Mouse (Mus musculus) adrenal gland, adult (tissue): ENCODE measurements around the gene Mpp2.

ENCODE experiments used
- DNase-seq, 2 experiments: peaks; one replicate each; pipeline ENCODE4 v3.0.0; 2022 to 2023; ENCODE audit warnings: low spot score in 1 of 2; ENCODE audit not compliant: inconsistent age in 2 of 2

Gene Mpp2

DNA sequence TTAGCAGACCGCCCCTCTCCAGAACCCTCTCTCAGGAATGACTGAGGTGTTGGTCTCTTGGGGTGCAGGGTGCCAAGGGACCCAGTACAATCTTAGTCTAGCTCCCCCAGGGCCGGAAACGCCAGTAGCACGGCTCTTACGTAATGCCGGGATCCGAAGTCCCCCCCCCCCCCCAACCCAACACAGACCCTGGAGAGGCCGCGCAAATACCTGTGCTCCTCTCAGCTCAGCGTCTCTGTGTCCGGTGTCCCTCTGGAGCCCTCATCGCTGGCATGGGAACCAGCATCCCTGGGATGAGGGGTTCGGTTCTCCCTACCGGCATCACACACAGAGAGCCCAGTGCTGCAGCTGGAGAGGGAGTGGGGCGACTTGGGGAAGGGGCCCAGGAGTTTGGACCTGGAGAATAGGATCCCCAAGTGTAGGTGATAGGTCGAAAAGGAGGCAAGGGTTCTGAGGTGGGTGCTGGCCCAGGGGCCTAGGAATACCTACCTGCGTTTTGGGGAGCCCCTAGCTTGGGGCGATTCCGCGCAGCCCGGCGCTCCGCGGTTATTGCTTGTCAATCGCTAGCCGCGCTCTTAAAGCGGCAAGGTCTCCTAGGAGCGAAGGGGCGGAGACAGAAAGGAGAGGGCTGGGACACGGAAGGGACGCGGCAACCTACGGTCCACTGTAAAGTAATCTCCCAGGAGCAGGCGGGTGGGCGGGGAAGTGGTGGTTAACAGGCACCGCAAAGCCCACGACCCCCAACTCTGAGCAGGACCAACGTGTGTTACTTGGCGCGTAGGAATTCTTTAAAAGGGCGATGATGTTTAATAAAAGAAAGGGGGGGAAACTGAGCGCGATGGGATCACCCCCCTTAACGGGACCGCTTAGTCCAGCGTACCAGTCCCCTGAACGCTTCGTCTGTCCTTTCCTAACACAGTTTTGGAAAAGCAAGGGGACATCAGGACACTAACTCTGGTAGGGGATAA is at the start of gene Mpp2:
Gene Mpp2 (minus strand): TSS at position 585 of the 968 bp plus-strand sequence.
- peak; percentile 82 to 92 for DNase-seq

DNA sequence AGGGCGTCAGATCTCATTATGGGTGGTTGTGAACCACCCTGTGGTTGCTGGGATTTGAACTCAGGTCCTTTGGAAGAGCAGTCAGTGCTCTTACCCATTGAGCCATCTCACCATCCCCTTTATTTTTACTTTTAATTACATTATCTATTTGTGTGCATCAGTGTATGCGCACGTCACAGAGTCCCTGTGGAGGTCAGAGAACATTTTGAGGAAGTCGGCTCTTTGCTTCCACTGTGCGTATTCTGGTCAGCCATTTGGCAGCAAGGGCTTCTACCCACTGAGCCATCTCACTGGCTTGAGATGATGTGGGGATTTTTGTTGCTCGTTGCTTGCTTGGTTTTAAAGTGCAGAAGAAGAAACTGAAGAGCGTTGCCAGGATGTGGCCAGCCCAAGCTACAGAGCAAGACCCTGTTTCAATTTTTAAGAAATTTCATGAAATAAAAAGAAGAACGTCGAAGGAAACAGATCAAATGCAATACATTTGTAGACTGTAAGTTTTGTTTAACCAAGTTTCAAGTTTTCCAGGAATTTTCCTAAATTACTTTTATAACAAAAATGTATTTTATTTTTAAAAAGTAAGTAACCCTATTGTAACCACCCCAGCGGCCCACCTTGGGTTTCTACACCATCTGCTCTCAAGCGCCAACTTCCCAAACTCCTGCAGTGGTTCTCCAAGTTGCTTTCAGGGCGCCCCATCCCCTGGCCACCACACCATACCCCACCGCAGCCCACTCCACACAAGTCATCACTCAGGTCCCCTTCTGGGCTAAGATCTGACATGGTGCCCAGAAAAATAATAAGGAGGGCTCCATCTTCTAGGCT is 49.5 kb upstream of the Mpp2 start:
- no peak for DNase-seq

DNA sequence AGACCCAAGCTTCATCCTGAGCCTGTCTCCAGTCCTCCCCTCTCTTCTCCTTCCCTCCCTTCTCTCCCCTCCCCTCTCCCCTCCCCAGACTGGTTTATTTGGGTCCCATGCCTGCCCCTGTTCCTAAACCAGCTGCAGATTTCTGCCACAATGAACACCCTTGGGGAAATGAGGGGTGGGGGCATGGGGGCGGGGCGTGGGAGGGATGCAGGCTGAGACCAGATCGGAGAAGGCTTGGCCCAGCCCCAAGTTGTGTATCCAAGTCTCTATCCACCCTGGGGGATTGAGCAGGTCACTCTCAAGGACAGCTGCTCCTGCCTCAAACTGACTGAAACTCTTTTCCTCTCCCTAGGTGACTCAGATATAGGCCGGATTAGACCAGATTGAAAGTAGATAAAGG is 46.2 kb upstream of the Mpp2 start:
- DNase-seq = no peak

DNA sequence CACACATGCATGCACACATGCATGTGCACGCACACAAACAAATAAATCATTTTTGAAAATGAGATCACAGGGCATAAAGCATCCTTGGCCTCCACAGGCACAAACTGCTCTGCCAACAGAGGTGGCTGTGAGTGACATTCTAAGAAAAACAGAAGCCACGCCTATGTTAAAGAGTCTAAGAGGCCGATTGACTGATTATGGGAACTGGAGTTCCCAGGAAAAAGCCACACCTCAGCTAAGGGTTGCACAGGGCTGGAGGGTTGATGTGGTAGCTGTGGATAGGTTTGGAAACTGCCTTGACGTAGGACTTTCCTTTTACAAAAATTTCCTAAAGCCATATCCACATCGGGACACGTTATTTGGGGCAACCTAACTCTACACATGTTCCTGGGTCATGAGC is 29.1 kb upstream of the Mpp2 start:
- no peak for DNase-seq

DNA sequence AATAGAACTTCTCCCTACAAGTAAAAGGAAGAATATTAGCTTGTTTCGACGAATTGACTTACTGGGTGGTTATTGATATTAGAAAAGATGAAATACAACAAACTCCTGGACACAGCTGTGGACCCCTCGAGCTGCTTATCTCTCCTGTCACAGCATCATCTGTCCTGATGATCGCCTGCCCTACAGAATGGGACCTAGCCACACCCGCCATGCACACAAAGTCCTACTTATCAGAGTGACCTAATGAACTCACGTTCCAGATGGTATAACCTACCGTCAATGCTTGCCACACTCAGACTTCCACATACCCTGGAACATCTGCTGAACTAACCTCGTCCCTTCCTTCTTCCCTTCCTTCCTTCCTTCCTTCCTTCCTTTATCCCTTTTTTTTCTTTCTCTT is 27.9 kb upstream of the Mpp2 start:
- DNase-seq = no peak

DNA sequence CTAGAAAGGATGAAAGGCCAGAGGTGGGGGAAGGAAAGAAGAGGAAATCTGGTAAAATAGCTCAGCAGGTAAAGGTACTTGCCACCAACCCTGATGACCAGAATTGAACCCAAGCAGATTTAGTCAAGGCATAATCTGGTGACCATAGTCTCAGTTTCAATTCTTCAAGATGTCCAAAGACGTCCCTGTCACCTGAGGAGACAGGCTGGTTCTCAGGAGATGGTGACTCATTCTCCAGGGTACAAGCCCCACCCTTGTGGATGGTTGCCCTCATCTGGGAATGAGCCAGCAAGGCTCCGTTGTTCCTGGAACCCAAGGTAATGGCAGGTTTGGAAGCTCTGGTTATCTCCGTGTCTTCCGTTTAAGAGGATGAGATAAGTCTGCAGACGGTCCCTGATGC is 23.3 kb upstream of the Mpp2 start:
- DNase-seq = no peak

DNA sequence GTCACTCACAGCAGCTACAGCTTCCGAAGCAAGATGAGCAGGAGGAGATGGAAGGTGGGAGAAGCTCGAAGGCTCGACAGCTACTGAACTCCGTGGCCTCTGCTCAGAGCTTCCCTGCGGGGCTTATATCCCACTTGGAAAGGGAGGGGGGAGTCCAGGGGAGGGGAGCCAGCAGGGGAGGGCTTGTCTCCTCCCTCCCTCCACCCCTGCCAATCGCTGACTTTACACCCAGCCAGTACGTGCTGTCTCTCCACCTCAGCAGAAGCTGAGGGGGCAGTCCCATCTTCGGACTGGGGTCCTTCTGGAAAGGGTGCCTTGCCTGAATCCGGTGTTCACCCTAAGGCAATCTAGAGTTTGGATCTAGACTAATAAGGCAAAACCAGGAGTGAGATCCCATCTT is 19.4 kb upstream of the Mpp2 start, which contains the start of gene Pyy:
Gene Pyy (minus strand): TSS at position 101 of the 400 bp plus-strand sequence.
- no peak for DNase-seq

DNA sequence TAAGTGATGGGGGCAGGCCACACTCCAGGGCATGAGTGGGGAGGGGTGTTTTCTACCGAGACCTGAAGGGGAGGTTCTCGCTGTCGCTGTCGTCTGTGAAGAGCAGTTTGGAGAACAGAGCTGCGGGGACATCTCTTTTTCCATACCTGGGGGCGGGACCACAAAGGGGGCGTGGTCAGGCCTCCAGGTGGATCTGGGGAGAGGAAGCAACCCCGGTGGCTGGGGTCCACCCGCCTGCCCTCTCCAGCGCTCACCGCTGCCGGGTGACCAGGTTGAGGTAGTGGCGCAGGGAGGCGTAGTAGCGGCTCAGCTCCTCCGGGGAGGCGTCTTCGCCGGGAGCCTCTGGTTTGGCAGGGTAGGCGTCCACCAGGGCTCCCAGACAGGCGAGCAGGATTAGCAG is 18.6 kb upstream of the Mpp2 start:
- no peak for DNase-seq

DNA sequence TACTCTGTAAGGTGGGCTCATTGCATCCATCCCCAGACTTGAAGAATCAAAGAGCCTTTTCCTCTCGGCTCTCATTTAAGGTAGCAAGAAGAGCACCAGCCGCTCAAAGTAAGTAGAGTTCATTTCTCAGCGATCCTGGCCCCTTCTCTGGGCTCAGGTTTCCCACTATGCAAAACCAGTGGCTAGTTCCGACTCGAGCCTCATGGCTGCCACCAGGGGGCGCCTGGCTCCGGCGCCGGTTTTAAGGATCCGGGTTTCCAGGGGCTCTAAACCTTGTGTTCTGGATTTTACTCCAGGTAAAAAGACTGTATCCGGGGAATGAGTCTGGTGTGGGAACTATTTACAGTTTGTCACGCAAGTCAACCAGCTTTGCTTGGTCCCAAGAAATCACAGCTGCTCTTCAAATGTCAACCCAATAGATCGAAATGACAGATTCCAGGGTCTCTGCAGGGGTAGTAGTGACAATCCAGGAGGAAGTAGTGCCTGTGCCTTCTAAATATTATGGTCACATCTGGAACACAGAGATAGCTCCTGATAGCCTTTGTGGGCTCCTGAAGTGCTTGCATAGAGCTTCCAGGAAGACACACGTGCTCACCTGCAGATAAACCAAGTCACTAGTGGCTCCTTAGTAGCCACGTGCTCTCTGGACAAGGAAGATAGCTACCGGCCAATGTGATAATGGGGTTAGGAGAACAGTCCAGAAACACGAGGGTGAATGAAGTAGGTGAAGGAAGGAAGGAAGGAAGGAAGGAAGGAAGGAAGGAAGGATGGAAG is 14.4 kb upstream of the Mpp2 start:
- peak; percentile 55 to 84 for DNase-seq

DNA sequence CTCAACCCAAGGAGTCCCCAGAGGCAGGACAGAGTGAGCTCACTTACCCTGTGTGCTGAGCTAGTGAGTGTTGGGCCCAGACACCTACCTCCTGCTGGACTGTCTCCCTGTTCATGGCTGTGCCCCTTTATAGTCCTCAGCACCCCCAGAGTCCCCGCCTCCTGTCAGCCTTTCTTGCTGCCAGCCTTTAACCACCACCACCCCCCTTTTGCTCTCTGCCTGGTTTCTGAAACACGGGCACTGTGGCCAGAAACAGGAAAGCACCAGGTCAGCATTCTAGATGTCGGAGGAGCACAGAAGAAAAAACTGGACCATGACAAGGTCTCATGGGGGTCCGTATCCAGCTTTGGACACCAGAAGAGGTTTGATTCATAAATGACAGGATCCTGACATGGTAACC is 12.9 kb upstream of the Mpp2 start, which contains the start of gene Ppy:
Gene Ppy (minus strand): TSS at position 101 of the 400 bp plus-strand sequence.
- no peak for DNase-seq

DNA sequence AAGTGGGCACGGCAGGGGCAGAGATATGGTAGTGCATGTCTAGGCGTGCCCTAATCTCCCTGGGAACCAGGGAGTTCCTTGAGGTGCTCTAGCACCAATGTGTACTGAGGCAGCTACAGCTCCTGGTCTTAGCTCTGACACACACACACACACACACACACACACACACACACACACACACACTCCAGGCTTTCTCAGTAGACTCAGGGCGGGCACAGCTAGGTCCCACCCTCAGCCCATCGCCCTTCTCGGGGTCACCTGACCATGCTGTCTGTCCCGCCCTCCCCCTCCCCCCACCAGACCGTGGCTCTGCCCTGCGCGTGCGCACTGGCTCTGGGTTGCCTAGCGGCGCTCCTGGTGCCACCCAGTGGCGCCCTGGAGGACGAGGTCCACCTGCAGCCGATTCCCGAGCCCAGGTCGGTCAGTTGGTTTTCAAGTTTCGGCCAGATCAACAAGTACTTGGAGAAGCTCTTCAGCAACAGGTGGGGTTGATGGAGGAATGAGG is 8.6 kb upstream of the Mpp2 start:
- peak; percentile 79 to 86 for DNase-seq

DNA sequence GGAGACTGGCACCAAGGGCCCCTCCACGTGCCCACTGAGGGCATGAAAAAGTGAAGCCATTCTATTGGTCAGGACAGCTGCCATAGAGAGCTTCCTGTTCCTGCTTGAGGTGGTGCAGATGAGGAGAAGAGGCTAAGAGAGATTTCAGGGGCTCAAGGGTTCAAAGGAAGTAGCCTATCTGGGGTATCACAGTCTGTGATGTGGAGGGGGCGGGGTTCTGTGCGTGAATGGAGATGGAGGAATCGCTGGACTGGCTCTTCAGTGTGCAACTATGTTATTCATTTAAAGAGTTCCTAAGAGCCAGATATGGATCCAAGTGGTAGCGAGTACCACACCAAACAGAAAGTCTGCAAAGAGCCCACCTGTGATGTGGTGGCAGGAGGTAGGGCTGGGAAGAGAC is 8.1 kb upstream of the Mpp2 start:
- DNase-seq = no peak

DNA sequence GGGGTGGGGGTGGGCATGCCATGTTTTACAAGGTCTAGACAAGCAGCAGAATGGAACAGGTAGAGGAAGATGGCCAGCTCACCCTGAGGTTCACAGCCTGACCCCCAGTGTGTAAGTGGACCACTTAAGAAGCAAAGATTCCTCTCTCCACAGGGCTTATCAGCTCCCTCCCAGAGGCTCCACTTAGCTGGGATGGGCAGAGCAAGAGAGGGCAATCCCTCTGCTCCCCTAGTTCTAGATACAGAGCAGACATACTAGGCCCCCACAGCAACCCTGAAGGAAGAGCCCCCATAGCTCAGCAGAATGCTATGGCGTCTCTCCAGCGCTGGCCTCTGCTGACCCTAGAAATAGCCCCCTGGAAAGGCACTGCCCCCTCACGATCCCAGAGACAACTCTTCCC is 7.4 kb upstream of the Mpp2 start:
- no peak for DNase-seq

DNA sequence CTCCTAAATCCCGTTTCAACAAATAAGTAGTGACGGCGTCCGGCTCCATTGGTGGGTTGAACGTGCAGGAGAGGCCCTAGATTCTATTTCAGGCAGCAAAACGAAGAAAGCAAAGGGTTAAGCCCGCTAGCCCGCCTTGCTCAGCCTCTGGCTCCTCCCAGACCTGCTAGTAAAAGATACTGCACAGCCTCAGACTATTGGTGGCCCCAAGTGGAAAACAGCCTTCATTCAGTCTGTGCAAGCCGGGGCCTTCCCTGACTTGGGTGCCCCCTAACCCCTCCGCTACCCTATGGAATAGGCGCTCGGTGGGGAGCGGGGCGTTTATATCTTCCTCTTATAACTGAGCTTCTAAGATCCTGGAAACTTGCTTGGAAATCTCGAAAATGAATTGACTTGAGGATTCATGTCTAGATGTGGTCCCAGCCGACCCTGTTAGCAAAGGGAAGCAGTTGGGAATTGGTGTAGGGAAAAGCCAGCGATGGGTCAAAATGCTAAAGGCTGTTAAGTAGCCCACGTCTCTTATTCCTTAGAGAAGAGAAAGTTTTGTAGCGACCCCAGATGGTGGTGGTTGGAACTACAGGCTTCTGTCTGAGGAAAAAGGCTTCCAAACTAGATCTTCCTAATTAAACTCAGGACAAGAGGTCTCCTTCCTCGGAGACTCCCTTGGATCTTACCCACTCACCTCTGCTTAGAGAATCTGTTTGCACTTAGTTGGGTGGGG is 933 bp upstream of the Mpp2 start:
- DNase-seq = peak; percentile 69 to 89

DNA sequence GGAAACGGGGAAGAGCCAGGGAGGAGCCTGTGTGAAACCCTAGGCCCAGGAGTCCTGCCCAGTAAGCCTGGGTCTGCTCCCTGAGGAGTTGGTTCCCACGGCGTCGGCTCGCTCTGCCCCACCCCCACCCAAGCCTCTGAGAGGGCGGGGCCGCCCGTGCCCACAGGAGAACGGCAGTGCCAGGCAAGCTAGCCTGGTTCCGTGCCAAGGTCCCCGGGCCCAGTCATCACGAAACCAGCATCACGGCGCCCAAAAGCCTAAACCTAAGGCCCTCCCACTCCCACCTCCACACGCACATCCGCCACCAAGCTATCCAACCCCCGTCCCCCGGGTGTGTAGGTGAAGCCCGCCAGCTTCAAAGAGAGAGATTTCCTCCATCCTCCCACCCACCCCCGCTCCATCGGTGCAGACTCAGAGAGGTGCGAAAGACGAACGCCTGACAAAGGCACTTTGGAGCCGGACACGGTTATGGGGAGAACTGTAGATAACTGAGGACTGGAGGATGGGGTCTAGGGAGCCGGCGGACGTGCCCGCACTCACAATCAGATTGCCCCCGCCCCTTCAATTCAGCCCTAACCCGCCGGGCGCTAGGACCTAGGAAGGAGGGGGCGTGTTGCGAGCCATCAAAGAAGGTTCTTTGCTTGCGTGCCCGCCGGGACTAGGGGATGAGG is 1.1 kb downstream of the Mpp2 start:
- DNase-seq = peak; percentile 88 to 96

DNA sequence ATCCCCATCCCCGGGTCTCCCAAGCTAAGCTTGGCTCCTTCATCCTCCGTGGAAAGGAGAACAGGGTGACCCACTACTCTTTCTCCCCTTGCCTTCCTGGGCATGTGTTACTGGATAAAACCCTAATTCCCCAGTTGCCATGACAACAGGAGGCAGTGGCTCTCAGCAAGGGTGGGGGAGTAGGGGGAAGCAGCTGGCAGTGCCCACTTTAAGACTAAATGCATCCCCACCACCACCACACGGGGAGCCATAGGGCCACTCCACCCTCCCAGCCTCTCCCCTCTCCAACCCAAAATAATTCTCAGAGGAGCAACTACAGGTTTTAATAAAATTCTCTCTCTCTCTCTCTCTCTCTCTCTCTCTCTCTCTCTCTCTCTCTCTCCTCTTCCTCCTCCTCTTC is 2.0 kb downstream of the Mpp2 start:
- DNase-seq = peak in 1 of 2 experiments; percentile 57

DNA sequence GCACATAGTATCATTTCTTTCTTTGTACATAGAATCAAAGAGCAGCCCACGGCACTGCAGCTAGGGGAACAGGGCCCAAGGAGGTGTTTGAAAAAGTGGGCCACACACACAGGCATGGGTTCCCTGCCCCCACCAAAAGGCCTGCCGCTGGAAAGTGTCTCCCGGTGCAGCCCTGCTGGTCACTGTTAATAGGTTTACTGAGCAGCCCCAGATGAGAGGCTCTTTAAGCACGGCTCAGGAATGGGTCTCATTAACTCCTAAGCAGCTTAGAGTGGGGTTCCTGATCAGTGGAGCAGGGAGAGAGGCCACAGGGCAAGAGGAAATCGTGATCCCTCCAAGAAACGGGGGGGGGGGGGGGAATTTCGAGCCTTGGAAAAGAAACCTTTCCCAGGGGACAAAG is 4.2 kb downstream of the Mpp2 start:
- no peak for DNase-seq

DNA sequence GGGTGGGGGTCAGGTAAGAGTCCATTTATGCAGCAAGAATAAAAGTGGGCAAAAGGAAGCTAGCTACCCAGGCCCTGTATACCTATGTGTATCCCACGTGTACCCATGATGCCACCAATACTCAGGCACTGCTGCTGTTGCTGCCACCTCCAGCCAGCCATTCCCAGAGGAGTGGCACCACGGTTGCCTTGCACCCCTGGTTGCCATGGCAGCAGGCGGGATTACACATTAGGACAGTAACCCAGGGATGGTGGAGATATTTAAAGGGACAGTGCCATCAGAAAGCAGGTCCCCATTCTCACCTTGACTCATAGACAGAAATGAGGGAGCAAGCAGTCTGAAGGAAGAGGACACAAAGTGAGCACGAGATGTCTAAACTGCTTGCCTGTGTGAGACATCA is 5.1 kb downstream of the Mpp2 start:
- no peak for DNase-seq

DNA sequence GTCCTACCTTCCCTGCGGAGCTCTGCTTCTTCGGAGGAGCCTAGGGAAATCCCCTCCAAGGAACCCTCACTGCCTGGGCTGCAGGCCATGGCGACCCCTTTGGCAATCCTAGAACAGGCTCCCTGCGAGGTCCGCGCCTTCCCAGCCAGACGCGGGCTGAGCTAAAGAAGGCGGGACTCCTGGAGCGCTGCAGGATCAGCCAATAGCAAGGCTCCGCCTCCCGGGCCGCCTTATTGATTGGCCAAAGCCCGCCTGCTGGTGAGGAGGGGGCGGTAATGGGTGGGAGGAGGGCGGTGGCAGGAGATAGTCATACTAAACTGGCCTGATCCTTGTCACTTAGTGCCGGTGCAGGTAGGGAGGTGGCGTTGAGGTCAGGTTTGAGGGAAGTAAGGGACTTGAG is 6.0 kb downstream of the Mpp2 start:
- DNase-seq = peak; percentile 80 to 87

DNA sequence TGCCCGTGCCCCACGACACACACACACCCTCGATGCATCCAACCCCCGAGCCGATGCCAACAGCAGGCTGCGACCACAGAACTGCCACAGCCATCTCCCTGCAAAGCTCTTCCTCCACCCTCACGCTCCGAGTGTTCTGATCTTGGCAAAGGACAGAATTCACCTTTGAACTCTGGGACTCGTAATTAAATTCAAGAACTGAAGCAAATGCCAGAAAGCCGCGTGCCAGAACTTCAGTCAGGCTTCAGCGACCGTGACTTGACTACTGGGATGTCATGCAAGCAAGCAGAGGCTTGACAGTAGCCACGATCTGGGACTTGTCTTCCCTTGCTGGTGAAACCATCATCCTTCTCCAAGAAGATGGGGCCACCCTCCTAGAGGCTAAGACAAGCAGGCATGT is 14.6 kb downstream of the Mpp2 start:
- DNase-seq = no peak
